Comparison of ENCODE assay signal across 23 mouse cellular contexts in the genomic region with DNA sequence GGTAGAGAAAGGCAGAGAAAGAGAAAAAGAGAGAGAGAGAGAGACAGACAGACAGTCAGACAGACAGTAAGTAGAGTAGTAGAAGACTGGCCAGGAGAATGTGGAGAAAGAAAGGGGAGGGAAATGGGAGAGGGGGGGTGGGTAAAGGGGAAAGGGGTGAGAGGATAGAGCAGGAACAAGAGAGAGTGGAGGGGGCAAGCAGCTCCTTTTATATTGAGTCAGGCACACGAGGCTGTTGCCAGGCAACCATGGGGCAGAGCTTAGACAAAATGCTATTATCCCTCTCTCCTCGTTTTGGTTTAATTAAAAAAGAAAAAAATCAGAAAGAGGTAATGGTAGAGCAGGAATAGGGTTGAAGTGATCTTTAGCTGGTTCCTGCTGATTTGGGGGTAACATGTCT.
A peak's percentile ranks its signal among the peaks of the same experiment; 100 is the strongest.
DNase-seq lines count a peak whose midpoint lies in the region; ATAC-seq and TF ChIP-seq lines count a peak whose summit lies in the region.
"Had no signal": no experiment of that assay in that cellular context is flagged by ENCODE, and none has a peak within 500 bp of the region (broad histone marks: within the 10 kb centered on the region; RNA-seq: fewer than 3 reads in every experiment).

No protein-coding gene starts in this region.

- no peak overlapping the region for H3K4me2 ChIP-seq in hindbrain, postnatal 0 days (ENCODE audit: low read depth, low read length)
- no peak overlapping the region for H3K4me2 ChIP-seq in forebrain, postnatal 0 days (ENCODE audit: low read depth)
- H3K4me2 ChIP-seq in midbrain, postnatal 0 days (ENCODE audit: low read depth, low read length, poor library complexity, severe bottlenecking): no peak overlapping the region
- H3K4me2 ChIP-seq: liver, embryonic 13.5 days; neural tube, embryonic 13.5 days had no signal

- no peak overlapping the region for H3K9ac ChIP-seq in hindbrain, postnatal 0 days (replicated peaks; ENCODE audit: low read length)
- no peak overlapping the region for H3K9ac ChIP-seq in forebrain, postnatal 0 days
- no peak overlapping the region for H3K9ac ChIP-seq in midbrain, postnatal 0 days (replicated peaks; ENCODE audit: low read length, poor library complexity, severe bottlenecking)
- H3K9ac ChIP-seq: liver, embryonic 13.5 days; neural tube, embryonic 13.5 days had no signal

- H3K27ac ChIP-seq in hindbrain, postnatal 0 days: no peak overlapping the region
- H3K27ac ChIP-seq in hindbrain, embryonic 10.5 days: no peak overlapping the region
- H3K27ac ChIP-seq in forebrain, postnatal 0 days (ENCODE audit: low read depth, low read length): no peak overlapping the region
- H3K27ac ChIP-seq in midbrain, postnatal 0 days (ENCODE audit: low read depth, low read length): no peak overlapping the region
- H3K27ac ChIP-seq: left cerebral cortex, adult 2 months; liver, embryonic 13.5 days; neural tube, embryonic 13.5 days had no signal

- H3K4me1 ChIP-seq in hindbrain, postnatal 0 days (ENCODE audit: insufficient read depth, low read length): no peaks in the 10 kb centered on the region
- H3K4me1 ChIP-seq in hindbrain, embryonic 10.5 days (replicated peaks): no peaks in the 10 kb centered on the region
- no peaks in the 10 kb centered on the region for H3K4me1 ChIP-seq in forebrain, postnatal 0 days (ENCODE audit: insufficient read depth)
- H3K4me1 ChIP-seq in midbrain, postnatal 0 days (ENCODE audit: insufficient read depth, low read length): no peaks in the 10 kb centered on the region
- H3K4me1 ChIP-seq: liver, embryonic 13.5 days; neural tube, embryonic 13.5 days had no signal

- no CpG with 5 or more reads among the region's 2 CpGs for WGBS in hindbrain, postnatal 0 days
- 48% methylated on average over 2 of the region's 2 CpGs for whole genome bisulfite sequencing in hindbrain, embryonic 10.5 days
- no CpG with 5 or more reads among the region's 2 CpGs for WGBS in forebrain, postnatal 0 days
- WGBS in midbrain, postnatal 0 days: 8% methylated on average over 2 of the region's 2 CpGs

- TF ChIP-seq CTCF in hindbrain, postnatal 0 days (IDR thresholded peaks at IDR 0.05; ENCODE audit: low read depth): no peak
- no peak for TF ChIP-seq CTCF in forebrain, postnatal 0 days (IDR thresholded peaks at IDR 0.05; ENCODE audit: low read depth)
- no peak for TF ChIP-seq CTCF in midbrain, postnatal 0 days (IDR thresholded peaks at IDR 0.05)

- H3K36me3 ChIP-seq in hindbrain, postnatal 0 days (ENCODE audit: insufficient read depth, low read length): no peaks in the 10 kb centered on the region
- 0 out of 2 replicates have a peak, but pooled peaks cover 2% of the 10 kb centered on the region for H3K36me3 ChIP-seq in hindbrain, embryonic 10.5 days
- H3K36me3 ChIP-seq in forebrain, postnatal 0 days (ENCODE audit: insufficient read depth): no peaks in the 10 kb centered on the region
- no peaks in the 10 kb centered on the region for H3K36me3 ChIP-seq in midbrain, postnatal 0 days (ENCODE audit: insufficient read depth, low read length)
- H3K36me3 ChIP-seq: liver, embryonic 13.5 days; neural tube, embryonic 13.5 days had no signal

- H3K9me3 ChIP-seq in hindbrain, postnatal 0 days (ENCODE audit: low read length): no peaks in the 10 kb centered on the region
- no peaks in the 10 kb centered on the region for H3K9me3 ChIP-seq in hindbrain, embryonic 10.5 days
- H3K9me3 ChIP-seq in forebrain, postnatal 0 days (ENCODE audit: low read length): no peaks in the 10 kb centered on the region
- no peaks in the 10 kb centered on the region for H3K9me3 ChIP-seq in midbrain, postnatal 0 days (ENCODE audit: low read length)
- H3K9me3 ChIP-seq: liver, embryonic 13.5 days; neural tube, embryonic 13.5 days had no signal

- 0 out of 2 replicates have a peak, but pooled peaks have one; percentile 5 for ATAC-seq in hindbrain, postnatal 0 days
- peak; percentile 47; the same call in 1 of the 2 replicates for ATAC-seq in forebrain, postnatal 0 days
- no peak for ATAC-seq in midbrain, postnatal 0 days (ENCODE audit: low FRiP score)

- peak; percentile 1 for DNase-seq in hindbrain, postnatal 0 days (ENCODE audit: low spot score)
- no peak for DNase-seq in hindbrain, embryonic 10.5 days (ENCODE audit: low spot score)
- peak; percentile 9 for DNase-seq in embryo, embryonic 11 days
- peak; percentile 1 for DNase-seq in forebrain, postnatal 0 days
- peak; percentile 0 for DNase-seq in midbrain, postnatal 0 days (ENCODE audit: low spot score)
- DNase-seq in kidney, adult 11 months: no peak
- no peak for DNase-seq in yolk sac, embryonic 10.5 days (ENCODE audit: low spot score)
- DNase-seq: adrenal gland, postnatal 10 days; cerebellum, adult 8-10 months; cerebellum, postnatal 36 days; gastrocnemius, postnatal 36 days; heart, postnatal 36 days; kidney, adult 8-10 months; kidney, postnatal 10 days; liver, embryonic 13.5 days; lung, adult 2 months; lung, postnatal 14 days; retina, postnatal 1 day; right cerebral cortex, postnatal 25 days; spleen, adult 18-20 months; thymus, postnatal 14 days had no signal

- no peaks in the 10 kb centered on the region for H3K27me3 ChIP-seq in hindbrain, postnatal 0 days (ENCODE audit: insufficient read depth, low read length)
- no peaks in the 10 kb centered on the region for H3K27me3 ChIP-seq in hindbrain, embryonic 10.5 days (ENCODE audit: insufficient read depth, poor library complexity, severe bottlenecking)
- no peaks in the 10 kb centered on the region for H3K27me3 ChIP-seq in forebrain, postnatal 0 days (ENCODE audit: insufficient read depth, low read length)
- H3K27me3 ChIP-seq in midbrain, postnatal 0 days (ENCODE audit: insufficient read depth, low read length): no peaks in the 10 kb centered on the region
- H3K27me3 ChIP-seq: liver, embryonic 13.5 days; neural tube, embryonic 13.5 days had no signal

- H3K4me3 ChIP-seq in hindbrain, postnatal 0 days (ENCODE audit: low read length): no peak overlapping the region
- H3K4me3 ChIP-seq in hindbrain, embryonic 10.5 days: no peak overlapping the region
- no peak overlapping the region for H3K4me3 ChIP-seq in forebrain, postnatal 0 days (ENCODE audit: low read depth, low read length)
- H3K4me3 ChIP-seq in midbrain, postnatal 0 days (ENCODE audit: low read depth, low read length): no peak overlapping the region
- H3K4me3 ChIP-seq: left cerebral cortex, adult 2 months; liver, embryonic 13.5 days; neural tube, embryonic 13.5 days had no signal

Comparison
In these comparisons a context has a peak if more than half of its experiments do, and no peak if none do; other contexts are left out.
1. DNase-seq: peak in hindbrain, postnatal 0 days (single experiment), embryo, embryonic 11 days (single experiment), forebrain, postnatal 0 days (single experiment) and midbrain, postnatal 0 days (single experiment); none in hindbrain, embryonic 10.5 days (single experiment), kidney, adult 11 months (single experiment) and yolk sac, embryonic 10.5 days (single experiment).